Mouse (Mus musculus): ENCODE results near the gene Cdh4.

Gene Cdh4

GRCm38 (mm10) chr2:179769943-179770342 is 327.7 kb downstream of the Cdh4 start:
- no peak for DNase-seq (ENCODE audit: extremely low read depth, insufficient read length, low spot score)

- no peak for DNase-seq (ENCODE audit: extremely low read depth, insufficient read length, low spot score)
Observed at GRCm38 (mm10) chr2:179774440-179775110, 332.3 kb downstream of the Cdh4 start.

DNA sequence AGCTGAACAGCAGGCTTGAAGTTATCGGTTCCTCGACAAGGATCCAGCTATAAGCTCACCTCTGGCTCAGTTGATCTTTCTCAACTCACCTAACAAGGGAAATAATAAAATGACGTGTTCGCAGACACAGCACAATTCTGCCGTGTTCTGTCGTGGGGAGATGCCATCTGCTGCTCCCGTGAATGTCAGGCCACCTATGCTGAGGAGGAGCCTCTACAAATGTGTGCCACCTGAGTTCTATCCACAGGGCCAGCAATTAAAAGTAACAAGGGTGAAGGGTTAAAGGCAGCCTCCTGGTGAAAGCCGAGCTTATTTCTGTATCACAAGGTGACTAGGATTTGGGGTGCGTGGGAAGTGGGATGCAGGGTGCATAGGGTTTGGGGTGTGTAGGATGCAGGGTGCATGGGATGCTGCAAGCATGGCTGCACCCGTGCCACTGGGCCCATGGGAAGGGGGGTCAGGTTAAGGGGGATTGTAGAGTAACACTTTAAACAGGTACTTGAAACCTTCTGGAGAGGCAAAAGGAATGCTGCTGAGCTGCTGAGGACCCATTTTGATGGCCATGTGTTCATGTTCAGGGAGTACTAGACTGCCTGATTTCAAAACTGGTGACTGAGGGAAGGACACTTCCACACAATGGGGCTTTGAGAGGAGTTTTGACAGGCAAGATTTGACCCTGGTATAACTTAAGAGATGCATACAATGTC is 333.9 kb downstream of the Cdh4 start:
- DNase-seq (ENCODE audit: extremely low read depth, insufficient read length, low spot score) = no peak

DNA sequence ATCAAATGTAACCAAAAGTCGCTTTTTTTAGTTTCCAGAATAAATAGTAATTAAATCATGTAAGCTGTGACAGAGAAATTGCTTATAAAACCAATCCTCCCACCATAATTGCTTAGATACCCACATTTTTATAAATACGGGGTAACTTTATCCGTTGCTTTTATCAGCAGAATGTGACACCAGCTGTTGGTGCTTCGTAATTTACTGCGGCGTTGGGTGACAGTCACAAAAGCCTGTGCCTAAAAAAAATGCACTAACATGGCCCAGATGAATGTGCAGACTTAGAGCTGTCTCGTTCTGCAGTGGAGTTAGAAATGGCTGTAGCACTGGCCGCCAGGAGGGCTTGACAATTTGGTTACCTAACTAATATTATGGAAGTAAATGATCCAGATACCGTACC is 337.0 kb downstream of the Cdh4 start:
- no peak for DNase-seq (ENCODE audit: extremely low read depth, insufficient read length, low spot score)

GRCm38 (mm10) chr2:179780961-179781360 is 338.7 kb downstream of the Cdh4 start:
- DNase-seq (ENCODE audit: extremely low read depth, insufficient read length, low spot score) = no peak

DNA sequence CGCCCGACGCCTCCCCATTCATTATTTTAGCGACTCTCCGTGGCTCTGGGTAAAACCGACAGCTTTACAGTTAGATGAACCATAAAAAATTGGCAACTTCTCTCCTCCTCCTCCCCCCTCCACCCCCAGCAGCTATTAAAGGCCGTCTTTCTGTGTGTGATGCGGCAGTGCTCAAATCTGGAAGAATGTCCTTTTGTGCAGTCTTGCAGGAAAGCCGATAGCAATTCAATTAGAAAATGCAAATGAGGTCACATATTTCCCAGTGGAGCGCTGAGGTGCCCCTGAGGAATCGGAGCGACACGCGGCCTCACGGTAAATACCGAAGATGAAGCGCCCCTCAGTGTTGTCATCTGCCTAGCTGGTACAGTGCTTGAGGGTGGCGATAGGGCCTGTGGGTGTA is 345.0 kb downstream of the Cdh4 start:
- no peak for DNase-seq (ENCODE audit: extremely low read depth, insufficient read length, low spot score)

- DNase-seq (ENCODE audit: extremely low read depth, insufficient read length, low spot score) = no peak
Observed at GRCm38 (mm10) chr2:179787797-179788196, 345.6 kb downstream of the Cdh4 start.

DNA sequence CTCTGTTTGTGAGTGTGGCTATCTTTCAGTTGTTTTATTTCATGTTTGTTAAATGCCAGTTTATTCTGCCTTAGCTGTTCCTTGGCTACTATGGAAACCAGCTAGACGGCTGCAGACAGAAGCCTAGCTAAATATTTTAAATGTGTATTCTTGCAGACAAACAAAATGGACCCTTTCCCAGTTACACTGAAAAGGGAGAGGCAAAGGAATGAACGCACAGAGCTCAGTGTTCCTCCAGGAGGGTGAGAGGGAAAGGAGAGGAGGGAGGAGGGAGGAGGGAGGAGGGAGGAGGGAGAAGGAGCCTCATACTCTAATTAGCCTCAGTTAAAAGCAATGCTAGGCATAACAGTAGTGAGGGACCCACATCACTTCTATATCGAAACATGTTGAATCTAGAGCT is 348.5 kb downstream of the Cdh4 start:
- DNase-seq (ENCODE audit: extremely low read depth, insufficient read length, low spot score) = no peak

DNA sequence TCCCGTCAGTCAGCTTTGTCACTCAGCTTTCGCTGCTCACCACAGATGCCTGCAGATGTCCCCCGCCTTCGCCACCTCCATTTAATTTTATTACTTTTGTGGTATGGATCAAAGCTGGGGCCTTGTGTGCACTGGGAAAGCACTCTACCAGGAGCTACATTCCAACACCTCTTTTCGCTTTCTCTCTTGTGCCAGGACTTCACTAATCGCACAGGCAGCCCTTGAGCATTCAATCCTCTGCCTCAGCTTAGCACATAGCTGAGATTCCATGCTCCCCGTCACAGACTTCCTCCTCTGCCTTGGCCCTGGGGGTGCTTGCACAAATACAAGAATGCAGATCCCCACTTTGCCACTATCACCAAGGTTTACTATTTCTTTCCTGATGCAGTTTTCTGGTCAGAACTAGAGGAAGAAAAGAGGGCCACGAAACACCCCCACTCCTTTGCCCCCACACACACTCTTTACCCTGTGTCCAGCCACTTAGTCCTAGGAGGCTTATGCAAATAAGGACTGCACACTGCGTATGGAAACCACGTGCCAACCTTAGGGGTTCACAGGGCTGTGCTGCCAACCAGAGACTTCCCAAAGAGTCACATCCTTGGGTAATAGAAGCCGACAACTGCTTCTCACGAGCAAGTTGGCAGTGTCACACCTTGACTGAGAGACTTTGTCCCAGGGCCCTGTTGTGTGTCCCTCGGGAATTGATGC is 350.3 kb downstream of the Cdh4 start:
- DNase-seq (ENCODE audit: extremely low read depth, insufficient read length, low spot score) = no peak

DNA sequence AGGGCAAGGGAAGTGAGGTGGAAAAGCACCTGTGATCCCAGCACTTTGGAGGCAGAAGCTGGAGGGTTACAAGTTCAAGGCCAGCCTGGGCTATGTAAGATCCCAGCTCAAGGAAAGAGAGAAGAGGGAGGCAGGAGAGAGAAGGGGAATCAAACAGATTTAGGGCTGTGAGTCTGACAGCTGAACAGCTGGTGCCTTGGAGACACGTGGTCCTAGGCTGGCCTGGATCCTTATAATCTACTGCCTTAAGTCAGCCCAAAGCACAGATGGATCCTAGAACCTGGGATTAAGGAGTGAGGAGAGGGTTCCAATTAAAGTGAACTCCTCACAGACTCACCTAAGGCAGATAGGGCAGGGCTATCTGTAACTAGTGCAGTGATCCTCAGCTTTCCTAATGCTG is 352.1 kb downstream of the Cdh4 start:
- DNase-seq (ENCODE audit: extremely low read depth, insufficient read length, low spot score) = no peak

GRCm38 (mm10) chr2:179795452-179795851 is 353.2 kb downstream of the Cdh4 start:
- DNase-seq (ENCODE audit: extremely low read depth, insufficient read length, low spot score) = no peak

DNA sequence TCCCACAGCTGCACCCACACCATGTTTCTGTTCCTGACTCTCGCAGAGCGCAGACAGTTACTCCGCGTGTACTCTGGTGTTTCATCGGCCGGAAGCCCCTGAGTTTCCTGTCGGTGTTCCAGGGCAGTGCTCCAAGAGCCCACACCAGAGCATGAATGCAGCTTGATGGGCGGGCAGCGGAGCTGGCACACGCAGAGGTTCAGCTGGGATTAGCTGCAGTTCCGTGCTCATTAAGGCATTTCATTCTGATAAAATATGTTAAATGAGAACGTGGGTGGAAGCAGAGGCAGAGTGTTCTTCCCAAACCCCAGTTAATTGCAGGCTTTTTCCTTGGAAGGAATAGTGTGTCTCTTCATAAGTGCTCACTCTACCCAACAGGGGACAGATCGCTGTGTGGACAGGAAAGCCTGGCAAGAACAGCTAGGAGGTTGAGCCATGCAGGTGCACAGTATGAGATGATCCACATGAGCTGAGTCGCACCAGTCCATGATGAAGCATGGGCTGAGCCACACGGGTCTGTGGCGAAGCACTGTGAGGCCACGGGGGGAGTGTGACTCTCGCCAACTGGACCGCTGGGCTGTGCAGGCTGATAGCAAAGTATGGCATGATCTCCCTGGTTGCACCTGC is 357.8 kb downstream of the Cdh4 start:
- no peak for DNase-seq (ENCODE audit: extremely low read depth, insufficient read length, low spot score)

GRCm38 (mm10) chr2:179801042-179801441 is 358.8 kb downstream of the Cdh4 start:
- DNase-seq (ENCODE audit: extremely low read depth, insufficient read length, low spot score) = no peak

- DNase-seq (ENCODE audit: extremely low read depth, insufficient read length, low spot score) = no peak
Observed at GRCm38 (mm10) chr2:179802411-179802810, 360.2 kb downstream of the Cdh4 start.

GRCm38 (mm10) chr2:179811086-179811485 is 368.9 kb downstream of the Cdh4 start:
- no peak for DNase-seq (ENCODE audit: extremely low read depth, insufficient read length, low spot score)

- DNase-seq (ENCODE audit: extremely low read depth, insufficient read length, low spot score) = no peak
Observed at GRCm38 (mm10) chr2:179813035-179813827, 371.0 kb downstream of the Cdh4 start.

- no peak for DNase-seq (ENCODE audit: extremely low read depth, insufficient read length, low spot score)
Observed at GRCm38 (mm10) chr2:179824776-179825326, 382.6 kb downstream of the Cdh4 start.

DNA sequence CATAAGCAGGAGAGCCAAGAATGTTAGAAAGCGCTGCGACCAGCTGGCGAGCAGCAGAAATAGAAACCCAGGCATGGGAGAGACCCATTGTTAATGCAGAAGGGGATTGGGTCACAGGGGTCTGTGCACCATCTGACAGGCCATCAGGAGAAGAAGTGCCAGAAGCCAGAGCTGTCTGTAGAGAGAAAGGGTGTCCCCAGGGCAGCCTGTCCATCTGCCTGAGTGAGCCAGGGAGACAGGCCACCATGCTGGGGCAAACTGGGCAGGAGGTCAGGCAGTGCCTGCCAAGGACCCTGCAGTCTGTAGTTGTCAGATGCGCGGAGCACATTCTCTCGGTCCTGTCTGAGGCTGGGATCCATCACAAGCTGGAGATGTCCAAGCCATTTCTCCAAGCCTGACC is 386.7 kb downstream of the Cdh4 start:
- no peak for DNase-seq (ENCODE audit: extremely low read depth, insufficient read length, low spot score)

GRCm38 (mm10) chr2:179829972-179830371 is 387.7 kb downstream of the Cdh4 start:
- no peak for DNase-seq (ENCODE audit: extremely low read depth, insufficient read length, low spot score)

GRCm38 (mm10) chr2:179834892-179835291 is 392.7 kb downstream of the Cdh4 start:
- no peak for DNase-seq (ENCODE audit: extremely low read depth, insufficient read length, low spot score)
